Mouse (Mus musculus) heart, adult 8-10 months (tissue): ENCODE measurements at regions not wholly inside any gene's neighbourhood (a gene's known extent, or its start where the extent isn't known, plus 50 kb on each side); places are given as distances from the start of the nearest gene placed in this dataset.

Experiments used
- DNase-seq: peaks from one replicate; pipeline ENCODE4 v3.0.0; 2022; ENCODE audit warnings: low spot score

DNA sequence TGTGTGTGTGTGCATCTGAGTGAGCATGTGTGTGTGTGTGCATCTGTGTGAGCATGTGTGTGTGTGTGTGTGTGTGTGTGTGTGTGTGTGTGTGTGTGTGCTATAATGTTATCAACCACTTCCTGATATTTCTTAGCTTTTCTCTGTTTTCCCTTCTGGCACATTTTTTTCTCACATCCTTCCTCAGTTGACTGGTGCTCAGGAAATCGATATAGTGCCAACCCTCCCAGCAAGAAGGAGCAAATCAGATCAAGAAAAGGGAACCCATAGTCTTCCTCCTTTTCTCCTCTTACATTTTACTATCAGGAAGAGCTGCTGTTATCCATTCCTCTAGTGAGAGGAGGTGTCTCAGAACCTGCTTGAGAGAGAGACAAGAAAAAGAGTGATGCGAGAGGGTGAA is 136.1 kb upstream of the Cited2 start:
- no peak for DNase-seq

DNA sequence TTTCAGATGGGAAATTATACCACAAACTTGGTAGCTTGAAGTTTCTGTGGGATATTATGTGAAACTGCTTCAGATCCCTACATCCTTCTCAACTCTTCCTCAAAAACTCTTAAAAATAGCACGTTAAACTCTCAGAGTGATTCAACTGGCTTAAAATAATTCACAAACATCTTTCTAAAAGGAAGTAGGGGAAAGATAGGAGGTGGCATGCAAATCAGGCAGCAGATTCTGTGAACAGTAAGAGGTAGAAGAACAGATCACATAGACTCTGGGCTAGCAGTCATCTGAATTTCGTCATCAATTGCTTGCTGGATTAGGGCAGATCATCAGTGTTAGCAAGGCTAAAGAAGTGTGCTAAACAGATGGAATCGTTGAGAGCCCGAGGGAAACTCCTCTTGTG is 133.9 kb upstream of the Cited2 start:
- DNase-seq: no peak

DNA sequence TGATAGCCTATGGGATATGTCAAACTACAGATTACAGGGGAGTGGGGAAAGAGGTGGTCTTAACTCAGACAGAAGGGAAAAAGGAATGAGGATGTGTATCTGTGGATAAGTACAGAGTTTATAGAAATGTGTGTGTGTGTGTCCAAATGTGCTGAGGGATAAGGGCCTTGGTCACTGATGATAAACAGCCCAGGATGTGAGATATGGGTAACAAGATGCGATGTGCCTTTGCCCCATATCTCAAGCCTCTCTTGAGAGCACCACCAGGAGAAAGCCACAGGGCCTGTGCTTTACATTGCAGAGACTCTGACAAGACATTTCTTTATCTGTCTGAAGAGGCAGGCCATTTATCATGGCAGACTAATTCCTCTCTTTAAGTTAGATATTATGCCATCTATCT is 132.8 kb upstream of the Cited2 start:
- DNase-seq: no peak

DNA sequence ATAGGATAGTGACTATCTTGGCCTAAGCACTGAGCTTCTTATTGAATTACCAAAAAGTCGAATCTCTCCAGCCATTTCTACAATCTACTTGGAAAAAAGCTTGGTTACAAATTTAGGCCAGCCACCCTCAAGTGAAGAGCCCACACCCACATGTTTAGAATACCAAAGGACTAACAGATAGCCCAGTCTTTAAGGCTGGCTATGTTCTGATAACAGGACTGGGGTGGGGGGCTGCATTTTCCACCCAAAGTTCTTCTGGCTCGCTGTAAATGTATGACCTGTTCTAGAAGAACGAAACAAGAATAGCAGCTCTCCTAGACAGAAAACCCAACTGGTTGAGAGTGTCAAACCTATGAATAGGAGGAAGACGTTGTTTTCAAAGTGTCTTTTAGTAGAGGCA is 130.6 kb upstream of the Cited2 start:
- DNase-seq: no peak

DNA sequence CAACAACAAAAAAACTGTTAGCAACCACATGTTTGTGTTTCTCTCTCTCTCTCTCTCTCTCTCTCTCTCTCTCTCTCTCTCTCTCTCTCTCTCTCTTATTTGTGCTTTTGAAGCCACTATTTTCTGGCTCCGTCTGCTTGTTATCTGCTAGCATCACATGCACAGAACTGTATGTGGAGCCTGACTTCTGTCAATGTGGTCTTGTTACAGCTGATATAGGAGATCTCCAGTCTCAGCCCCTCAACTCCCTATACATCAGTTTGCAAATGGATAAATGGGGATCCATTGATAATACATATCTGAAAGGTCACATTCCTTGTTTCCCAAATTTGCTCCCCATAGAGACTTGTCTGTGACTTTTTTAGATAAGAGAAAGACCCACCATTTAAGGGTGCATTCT is 126.9 kb upstream of the Cited2 start:
- DNase-seq: no peak

DNA sequence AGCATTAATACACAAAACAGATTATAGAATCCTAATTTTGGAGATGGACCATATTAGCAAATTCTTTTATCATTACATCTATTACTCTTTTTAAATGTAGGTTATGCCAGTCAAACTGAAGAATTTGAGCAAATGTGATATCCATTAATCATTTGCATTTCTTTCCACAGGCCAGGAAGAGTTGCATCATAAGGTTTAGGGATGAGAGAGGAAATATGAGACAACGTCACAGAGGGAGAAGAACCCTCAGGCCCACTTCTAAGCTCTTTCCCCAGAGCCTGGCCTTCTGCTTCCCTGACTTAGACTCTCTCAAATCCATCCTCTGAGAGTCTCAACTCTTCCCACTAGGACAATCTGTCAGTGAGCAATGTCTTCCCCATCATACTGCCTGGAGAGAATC is 126.3 kb upstream of the Cited2 start:
- DNase-seq: no peak

DNA sequence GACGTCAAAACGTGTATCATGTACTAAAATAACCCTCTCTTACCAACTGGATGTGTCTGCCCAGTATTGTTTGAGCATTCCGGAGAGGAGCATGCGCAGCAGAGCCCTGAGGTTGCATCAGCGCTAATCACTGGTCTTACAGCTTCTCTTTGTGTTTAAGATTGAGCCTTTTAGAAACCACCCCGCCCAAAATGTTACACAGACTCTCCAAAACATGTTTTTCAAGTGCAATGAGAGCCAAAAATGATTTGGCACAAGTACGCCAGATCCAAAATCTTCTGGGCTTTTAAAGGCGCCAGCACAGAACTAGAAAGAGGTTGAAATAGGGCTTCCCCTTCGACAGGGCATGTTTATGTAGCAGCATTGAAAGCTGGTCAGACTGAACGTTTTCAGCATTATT is 123.8 kb upstream of the Cited2 start:
- peak; percentile 46 for DNase-seq

DNA sequence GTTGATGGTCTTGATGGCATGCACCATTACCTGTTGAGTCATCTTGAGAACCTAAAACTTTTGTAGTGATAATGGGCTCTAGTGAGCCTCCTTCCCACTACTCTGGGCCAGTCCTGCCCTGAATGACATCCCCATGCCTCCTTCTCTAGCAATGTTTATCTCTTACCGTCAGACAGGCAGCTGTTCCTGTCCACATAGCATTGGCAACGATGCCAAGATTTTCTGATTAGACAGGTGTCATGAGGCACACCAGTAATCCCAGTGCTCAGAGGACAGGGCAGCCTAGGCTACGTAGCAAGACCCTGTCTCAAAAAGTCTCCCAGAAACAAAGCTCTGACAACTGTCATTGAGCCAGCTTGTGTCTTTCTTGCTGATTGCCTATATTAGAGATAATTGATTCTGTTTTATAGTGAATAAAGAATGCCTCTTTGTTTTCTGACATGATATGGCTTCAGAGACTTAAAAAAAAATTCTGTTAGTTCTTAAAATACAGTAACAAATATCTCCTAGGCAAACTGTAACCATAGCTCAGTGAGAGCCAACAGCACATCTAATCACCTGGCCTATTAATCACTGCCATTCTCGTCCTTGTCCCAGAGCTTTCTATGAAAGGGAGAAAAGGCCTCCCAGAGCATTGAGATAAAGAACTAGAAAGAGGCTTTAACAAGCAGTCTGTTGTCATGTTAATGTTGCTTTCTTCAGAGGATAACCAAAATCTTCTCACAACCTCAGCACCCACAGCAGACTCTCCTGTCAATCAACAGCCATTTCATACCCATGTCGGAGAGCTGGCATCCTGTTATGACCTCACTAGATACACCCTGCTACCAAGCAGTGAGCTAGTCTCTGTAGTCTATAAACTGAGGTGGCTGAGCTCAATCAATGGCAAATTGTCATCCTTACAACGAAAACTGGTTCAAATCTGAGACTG is 122.9 kb upstream of the Cited2 start:
- no peak for DNase-seq

DNA sequence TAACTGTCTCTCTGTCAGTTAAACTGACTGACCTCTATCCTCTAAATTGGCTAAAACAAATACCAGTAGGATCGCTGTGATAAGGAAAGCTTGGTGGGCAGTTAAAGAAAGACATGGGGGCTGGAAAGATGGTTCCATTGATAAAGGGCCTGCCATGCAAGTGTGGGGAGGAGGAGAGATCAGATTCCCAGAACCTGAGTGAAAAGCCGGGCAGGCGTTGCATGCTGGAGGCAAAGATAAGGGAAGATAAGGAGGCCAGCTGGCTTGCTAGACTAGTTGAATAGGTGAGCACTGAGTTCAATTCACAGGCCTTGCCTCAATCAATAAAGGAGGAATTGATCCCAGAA is 122.3 kb upstream of the Cited2 start:
- no peak for DNase-seq

DNA sequence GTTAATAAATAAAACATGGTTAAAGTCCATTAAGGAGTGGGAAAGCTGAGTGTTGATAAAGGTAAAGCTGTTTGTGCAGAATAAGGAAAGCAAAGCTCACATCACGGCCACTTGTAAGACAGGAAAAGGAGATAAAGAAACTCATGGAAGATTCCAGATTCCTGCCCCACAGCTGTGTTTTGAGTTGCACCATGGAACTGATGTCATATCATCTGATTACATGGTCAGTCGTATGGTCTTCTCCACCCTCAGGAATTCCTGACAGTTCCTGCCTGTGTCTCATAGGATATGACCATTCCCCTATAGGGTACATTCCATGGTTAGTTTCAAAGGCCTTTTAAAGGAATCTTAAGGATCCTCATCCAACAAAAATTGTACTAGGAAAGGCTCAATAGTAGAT is 120.6 kb upstream of the Cited2 start:
- DNase-seq: no peak

DNA sequence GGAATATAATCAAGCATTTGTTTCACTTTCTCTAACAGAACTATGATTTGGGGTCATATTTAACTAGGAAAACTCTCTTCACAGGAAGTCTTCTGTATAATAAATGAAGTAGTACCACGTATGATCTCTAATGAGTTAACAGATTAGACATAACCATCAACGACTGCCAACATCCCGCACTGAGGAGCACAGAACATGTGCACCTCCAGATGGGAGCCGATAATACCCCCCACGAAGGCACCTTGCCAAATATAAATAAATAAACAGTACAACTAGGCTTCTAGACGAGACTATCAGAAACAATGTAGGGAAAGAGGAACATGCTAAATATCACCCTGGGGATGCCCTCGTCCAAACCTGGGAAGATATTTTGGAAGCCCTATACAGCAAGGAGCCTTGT is 114.8 kb upstream of the Cited2 start:
- DNase-seq: no peak

DNA sequence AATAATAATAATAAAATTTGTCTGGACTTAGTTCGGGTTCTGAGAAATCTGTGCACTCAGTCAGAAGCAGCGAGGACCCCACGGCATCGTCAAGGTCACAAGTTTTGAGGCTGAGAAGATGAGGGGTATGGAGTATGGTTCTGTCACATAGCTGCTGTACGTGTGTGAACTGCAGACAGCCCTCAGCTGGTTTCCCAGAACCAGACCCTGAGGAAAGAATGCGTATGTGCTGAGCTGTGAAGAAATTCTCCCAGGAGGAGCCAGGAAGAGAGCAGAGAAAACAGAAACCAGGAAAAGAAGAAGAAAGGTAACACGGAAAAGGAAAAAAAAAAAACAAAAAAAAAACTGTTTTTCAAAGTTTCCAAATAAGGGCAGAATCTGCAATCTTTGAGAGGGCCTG is 112.4 kb upstream of the Cited2 start:
- DNase-seq: no peak

DNA sequence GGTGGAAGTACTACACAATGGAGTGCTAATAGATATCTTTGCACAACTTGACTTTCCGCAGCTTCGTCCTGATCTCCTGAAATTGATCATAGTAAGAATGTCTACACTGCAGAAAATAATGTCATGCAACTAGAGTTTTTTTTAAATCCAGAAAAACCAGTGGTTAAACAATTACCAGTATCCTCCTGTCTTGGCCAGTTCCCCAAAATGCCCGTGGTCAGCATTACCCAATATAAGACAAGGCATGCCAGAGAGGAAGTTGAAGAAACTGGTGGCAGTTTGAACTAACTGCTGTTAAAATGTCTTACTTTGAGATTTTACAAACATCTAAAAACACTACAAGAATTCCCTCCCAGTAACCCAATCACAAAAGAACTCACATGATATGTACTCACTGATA is 109.7 kb upstream of the Cited2 start:
- DNase-seq: peak; percentile 8

DNA sequence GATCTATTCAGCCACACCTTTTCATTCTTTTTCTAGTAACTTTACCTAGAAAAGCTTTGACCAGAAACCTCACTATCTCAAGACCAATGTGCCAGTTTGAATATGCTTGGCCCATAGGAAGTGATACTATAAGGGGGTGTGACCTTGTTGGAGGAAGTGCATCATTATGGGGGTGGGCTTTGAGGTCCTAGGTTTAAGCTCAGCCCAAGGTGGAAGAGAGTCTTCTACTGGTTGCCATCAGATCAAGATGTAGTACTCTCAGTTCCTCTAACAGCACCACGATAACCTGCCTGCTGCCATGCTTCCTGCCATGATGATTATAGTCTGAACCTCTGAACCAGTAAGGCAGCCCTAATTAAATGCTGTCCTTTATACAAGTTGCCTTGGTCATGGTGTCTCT is 105.0 kb upstream of the Cited2 start:
- no peak for DNase-seq

DNA sequence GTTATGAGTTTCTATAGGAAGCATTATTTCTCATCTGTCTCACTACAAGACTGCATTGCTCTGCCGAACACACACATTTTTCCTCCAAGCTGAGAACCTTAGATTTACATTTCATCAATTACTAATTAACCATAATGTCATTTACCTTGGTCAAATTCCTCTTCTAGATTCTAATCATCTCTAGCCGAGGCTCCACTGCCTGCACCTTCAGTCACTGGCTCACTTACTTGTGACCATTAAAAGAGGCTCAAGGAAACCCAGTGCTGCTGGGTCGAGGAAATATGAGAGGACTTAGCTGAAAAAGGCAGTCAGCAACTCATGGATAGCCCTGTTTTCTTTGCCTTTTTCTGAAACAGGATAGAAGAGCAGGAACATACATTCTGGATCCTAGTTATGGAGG is 103.4 kb upstream of the Cited2 start:
- DNase-seq: no peak

DNA sequence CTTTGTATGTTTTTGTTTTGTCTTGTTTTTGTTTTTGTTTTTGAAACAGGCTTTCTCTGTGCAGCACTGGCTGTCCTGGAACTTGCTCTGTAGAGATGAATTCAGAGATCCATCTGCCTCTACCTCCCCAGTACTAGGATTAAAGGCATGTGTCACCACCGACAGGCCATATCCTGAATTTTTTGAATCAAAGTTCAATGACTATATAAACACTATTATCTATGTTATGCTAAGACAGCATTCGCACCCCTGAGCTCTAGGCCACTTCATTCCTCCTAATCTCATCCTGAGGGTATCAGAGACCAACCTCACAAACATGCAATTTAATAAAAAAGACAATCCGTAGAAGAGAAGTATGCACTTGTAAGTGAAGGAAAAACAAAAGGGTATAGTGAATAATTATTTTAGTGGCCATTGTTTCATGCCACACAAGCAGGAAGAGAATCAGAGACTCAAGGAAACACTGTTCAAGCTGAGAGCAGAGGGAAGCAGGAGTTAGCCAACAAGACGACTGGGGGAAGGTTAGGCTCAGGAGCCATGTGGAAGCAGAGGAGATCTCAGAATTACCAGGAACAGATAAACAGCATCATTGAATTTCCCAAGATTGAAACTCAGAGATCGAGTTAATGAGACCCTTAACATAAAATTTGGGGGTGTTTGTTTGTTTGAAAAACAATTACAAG is 101.2 kb upstream of the Cited2 start:
- DNase-seq: no peak

DNA sequence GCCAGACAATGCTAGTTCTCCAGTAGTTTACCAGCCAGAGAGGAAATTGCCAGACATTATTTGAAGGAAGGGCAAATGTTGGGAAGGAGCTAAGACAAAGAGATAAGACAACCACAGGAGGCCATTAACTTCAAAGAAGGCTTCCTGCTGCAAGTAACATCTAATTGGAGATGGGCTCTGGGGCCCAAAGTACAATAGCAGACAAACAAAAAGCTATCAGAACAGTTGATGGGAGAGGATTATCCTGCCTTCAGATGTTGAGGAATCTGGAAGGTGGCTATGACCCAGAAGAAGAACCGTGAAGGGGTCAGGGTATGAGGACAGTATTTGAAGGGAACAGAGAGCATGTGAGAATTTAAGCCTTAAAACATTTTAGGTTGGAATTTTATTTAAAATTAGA is 100.2 kb upstream of the Cited2 start:
- no peak for DNase-seq

DNA sequence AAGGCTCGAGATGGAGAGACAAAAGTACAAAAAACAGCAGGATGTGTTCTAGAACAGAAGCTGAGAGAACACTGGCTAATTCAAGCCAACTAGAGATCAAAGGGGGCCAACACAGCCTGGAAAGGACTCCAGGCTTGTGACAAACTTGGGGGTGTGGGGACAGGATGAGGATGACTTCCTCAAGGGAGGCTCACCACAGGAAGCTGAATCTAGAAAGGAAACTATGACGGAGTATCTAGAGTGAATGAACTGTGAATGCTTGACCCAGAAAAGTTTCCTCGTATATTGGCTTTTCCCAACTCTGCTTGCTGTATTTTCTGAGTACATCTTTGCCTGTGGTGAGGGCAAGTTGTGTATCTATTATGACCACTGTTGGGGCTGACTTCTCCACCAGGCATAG is 93.3 kb upstream of the Cited2 start:
- DNase-seq: no peak

DNA sequence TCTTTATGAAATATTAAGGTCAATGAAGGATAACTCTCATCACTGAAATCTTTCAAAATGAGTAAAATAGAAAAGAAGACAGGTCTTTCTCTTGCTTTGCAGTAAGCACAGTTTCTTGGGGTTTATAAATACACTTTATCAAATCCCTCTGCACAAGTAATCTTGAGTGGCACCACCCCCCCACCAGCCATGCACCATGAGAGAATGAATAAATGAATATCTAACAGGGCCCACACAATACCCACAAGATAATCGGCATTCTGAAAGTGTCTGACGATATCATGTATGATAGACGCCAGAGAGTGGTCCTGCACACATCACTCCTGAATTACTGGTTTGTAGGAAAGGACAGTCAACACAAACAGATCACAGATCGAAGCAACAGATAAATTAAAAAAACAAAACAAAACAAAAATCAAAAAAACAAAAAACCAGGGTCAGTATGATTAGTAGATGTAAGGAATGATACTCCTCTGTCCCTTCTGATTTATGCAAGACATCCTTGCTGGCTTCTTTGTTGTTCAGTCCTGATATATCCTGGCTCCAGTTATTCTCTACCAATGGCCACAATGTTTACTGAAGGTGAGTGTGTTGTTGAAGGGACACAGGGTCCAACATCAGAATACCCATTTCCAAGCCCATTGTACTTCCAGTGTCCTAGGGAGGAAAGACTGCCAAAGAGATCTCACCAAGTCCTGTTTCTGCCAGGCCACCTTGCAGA is 92.0 kb upstream of the Cited2 start:
- DNase-seq: no peak

DNA sequence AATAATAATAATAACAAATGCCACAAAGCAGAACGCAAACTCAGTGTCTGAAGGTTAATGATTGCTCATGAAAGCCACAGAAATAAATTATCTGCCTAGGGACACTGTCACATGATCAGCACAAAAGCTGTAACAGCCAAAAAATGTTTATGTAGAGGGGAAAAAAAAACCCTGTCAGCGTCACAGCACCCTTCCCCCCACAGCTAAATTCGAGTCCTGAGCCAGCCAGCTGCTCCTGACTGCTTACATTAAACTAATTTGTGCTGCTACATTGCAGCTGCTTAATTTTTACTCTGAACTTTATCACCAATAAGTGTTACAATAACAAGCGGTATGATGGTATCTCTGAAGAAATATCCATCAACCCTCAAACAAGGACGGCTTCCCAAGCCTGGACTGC is 91.2 kb upstream of the Cited2 start:
- no peak for DNase-seq

DNA sequence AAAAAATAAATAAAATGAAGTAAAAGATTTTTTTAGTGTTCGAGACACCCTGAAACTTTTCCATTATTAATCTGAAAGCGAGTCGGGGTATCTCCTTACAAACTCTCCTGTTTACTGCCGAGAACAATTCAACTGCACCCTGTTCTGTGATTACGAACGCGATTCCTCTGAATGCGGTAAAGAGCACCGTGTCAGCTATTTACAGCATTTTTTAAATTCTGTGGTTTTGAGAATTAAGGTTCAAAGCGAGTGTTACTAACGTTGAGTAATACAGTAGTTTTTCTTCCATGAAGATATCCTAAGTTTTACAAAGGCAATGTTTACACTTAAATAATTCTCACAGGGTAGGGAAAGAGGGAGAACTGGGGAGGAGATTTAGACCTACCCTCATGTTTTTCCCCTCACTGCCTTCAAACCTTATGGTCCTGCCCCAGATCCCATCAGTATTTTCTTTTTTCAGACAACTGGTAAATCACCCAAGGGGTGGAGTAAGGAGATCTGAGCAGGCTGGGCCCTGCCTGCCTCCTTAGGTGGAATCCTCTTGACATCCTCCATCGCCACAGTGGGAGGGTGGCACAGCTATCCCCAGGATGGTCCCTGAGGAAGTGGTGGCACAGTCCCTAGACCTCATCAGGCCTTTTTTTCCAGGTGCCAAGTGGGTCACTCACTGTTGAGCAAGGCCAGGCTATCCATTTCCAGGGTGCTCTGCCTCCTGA is 89.9 kb upstream of the Cited2 start:
- no peak for DNase-seq

DNA sequence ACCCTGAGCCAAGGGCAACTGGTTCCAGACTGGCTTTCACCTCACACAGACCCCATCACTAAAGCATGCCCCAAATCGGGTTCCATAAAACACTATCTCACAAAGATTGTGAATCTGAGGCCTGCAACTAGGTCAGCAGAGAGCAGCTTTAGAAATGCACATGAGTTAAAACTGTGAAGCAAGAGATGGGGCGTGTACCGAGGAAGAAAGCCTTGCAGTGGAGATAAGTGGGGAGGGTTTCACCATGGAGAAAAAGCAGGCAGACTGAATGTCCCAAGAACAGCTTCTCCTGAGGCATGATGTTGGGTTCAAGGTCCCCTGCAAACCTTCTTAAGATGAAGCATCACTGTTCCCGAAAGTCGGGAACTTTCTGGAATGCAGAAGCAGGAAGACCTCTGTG is 77.7 kb upstream of the Cited2 start:
- no peak for DNase-seq
